8 mouse cellular contexts compared by ENCODE assay signal in the genomic region with DNA sequence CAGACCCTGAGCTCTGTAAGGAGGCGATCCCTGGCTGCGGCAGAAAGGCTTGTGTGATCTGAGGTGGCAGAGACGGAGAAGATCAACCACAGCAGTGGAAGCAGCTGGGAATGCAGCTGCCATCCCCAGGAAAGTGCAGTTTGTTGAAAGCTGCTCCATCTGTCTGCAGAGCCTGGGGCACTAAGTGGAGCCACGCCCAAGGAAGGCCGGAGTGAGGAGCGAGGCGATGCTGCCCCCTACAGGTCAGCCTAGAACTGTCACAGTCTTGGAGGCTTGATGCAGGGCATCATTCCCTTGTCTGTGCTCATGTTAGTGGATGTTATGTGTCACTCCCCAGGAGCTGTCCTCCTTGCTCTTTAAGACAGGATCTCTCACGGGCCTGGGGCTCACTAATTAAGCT. TPM values are rescaled to one million over a fixed set of nuclear protein-coding genes. Genes with fewer than 3 reads are reported as not detected.
DNase-seq lines count a peak whose midpoint lies in the region; ATAC-seq lines count a peak whose summit lies in the region.

No protein-coding gene starts in this region.

- H3K9me3 ChIP-seq in intestine, embryonic 15.5 days, result no peaks in the 10 kb centered on the region

- H3K36me3 ChIP-seq in intestine, embryonic 15.5 days, result no peaks in the 10 kb centered on the region

- intact Hi-C loops in gastrocnemius, postnatal 36 days (cut with DNase I), result loop anchor here (1.0 to 5.0 kb wide), 3 partner anchors 34 to 143 kb away; no protein-coding TSS in a partner anchor
- intact Hi-C loops in left cerebral cortex, postnatal 14 days (cut with DNase I), result loop anchor here (2.0 to 5.0 kb wide), 3 partner anchors 52 to 508 kb away; no protein-coding TSS in a partner anchor

- 4% methylated on average over 8 of the region's 8 CpGs for WGBS in intestine, embryonic 15.5 days

- H3K27ac ChIP-seq in intestine, embryonic 15.5 days, result no peak overlapping the region

- H3K4me1 ChIP-seq in intestine, embryonic 15.5 days (replicated peaks), result no peaks in the 10 kb centered on the region

- ATAC-seq in intestine, embryonic 15.5 days, result peak; percentile 91

- no peaks in the 10 kb centered on the region for H3K27me3 ChIP-seq in intestine, embryonic 15.5 days (replicated peaks)

- peak overlapping the region; percentile 37; the same call in 1 of the 2 replicates for H3K4me2 ChIP-seq in intestine, embryonic 15.5 days (replicated peaks)

- no peak overlapping the region for H3K4me3 ChIP-seq in intestine, embryonic 15.5 days (replicated peaks)

- no peak overlapping the region for H3K9ac ChIP-seq in intestine, embryonic 15.5 days

- peak; percentile 88 to 90 for DNase-seq in adrenal gland, adult 18-20 months (ENCODE audit: low spot score in 2 of 2)
- DNase-seq in embryo, embryonic 11 days, result peak; percentile 86
- peak; percentile 73 to 80 for DNase-seq in gastrocnemius, postnatal 36 days
- DNase-seq in left cerebral cortex, postnatal 14 days (ENCODE audit: low spot score in 2 of 2), result peak; percentile 71 to 83
- peak; percentile 87 for DNase-seq in mesoderm, embryonic 11.5 days (ENCODE audit: low read depth, low spot score)
- peak; percentile 79 for DNase-seq in right cerebral cortex, postnatal 25 days
- DNase-seq in urinary bladder, postnatal 36 days (ENCODE audit: low spot score in 2 of 2), result peak; percentile 68 to 82

RNA-seq across cellular contexts. Expression of gene Klhl25, which starts 32.5 kb away (rescaled TPM):
- total RNA-seq in adrenal gland, adult 18-20 months (2021), result 10 to 100 TPM; 14.5 to 21.4 TPM
- 1 to 10 TPM; 3.3 to 3.4 TPM for total RNA-seq in gastrocnemius, postnatal 36 days (2021)
- polyA plus RNA-seq in intestine, embryonic 15.5 days (2015; fragmentation: Nextera tagmentation; extraction: Ambion mirVana), result 10.2 and 11.9 TPM in 2 replicates
- total RNA-seq in left cerebral cortex, postnatal 14 days (2021), result 10 to 100 TPM in 1 of 2 experiments, 1 to 10 TPM in 1; 9.4 to 11.3 TPM
